Mouse (Mus musculus) liver, embryonic 11.5 days (tissue): ENCODE data around the gene Plcb4. TPM values are rescaled to one million over a fixed set of nuclear protein-coding genes. Genes with fewer than 3 reads are reported as not detected.
A peak's percentile ranks its signal among the peaks of the same experiment; 100 is the strongest.

Experiments used
- ATAC-seq: fragments of 200-750 bp; cut with Nextera tagmentation; replicated peaks from 2 replicates; pipeline ENCODE4 v1.8.0; 2017; ENCODE audit warnings: moderate number of reproducible peaks, mild to moderate bottlenecking, moderate TSS enrichment, moderate library complexity; ENCODE audit not compliant: low FRiP score
- DNase-seq: peaks from one replicate; pipeline ENCODE4 v3.0.0-alpha.2; 2017; ENCODE audit warnings: low spot score
- H3K27ac ChIP-seq: fragments of 300-500 bp; sonication (generic); 2 replicates; pipeline ENCODE4 v1.5.1; 2014; ENCODE audit warnings: mild to moderate bottlenecking, low read depth, low read length, control low read depth
- H3K27me3 ChIP-seq: fragments of 300-500 bp; sonication (generic); replicated peaks from 2 replicates; pipeline ENCODE4 v1.6.1; 2014; ENCODE audit warnings: low read length, mixed read lengths; ENCODE audit not compliant: control insufficient read depth, insufficient read depth
- H3K36me3 ChIP-seq: fragments of 300-500 bp; sonication (generic); 2 replicates; pipeline ENCODE4 v1.6.1; 2014; ENCODE audit warnings: mild to moderate bottlenecking, low read length, moderate library complexity, mixed read lengths; ENCODE audit not compliant: control insufficient read depth, insufficient read depth
- H3K4me1 ChIP-seq: fragments of 300-500 bp; sonication (generic); replicated peaks from 2 replicates; pipeline ENCODE4 v1.6.1; 2014; ENCODE audit warnings: low read length, mixed read lengths; ENCODE audit not compliant: control insufficient read depth, insufficient read depth
- H3K4me2 ChIP-seq: fragments of 300-500 bp; sonication (generic); 2 replicates; pipeline ENCODE4 v1.6.1; 2014; ENCODE audit warnings: mild to moderate bottlenecking, control low read depth, moderate library complexity
- H3K4me3 ChIP-seq: fragments of 300-500 bp; sonication (generic); 2 replicates; pipeline ENCODE4 v1.5.1; 2014; ENCODE audit warnings: low read depth, low read length, control low read depth
- H3K9ac ChIP-seq: fragments of 300-500 bp; sonication (generic); 2 replicates; pipeline ENCODE4 v1.6.1; 2014; ENCODE audit warnings: low read depth, low read length, control low read depth
- H3K9me3 ChIP-seq: fragments of 300-500 bp; sonication (generic); 2 replicates; pipeline ENCODE4 v1.6.1; 2016; ENCODE audit warnings: low read length, inconsistent platforms, mixed read lengths; ENCODE audit not compliant: control insufficient read depth
- WGBS: fragments of 180-500 bp; shearing (Covaris S2); extraction: QIAGEN DNeasy Blood & Tissue Kit; methylation state at CpG from one replicate; pipeline ENCODE4 v1.1.7; 2014; 5-methylcytosine and 5-hydroxymethylcytosine counted together
- polyA plus RNA-seq: library from polyadenylated mRNA; unstranded; fragments of >200 nt; fragmentation: Nextera tagmentation; extraction: Ambion mirVana; gene quantifications from 2 replicates; pipeline ENCODE4 v1.2.1, GENCODE M21; 2014

The Plcb4 gene
- polyA plus RNA-seq, 1 experiment from 2014 or later = 10.3 TPM

GRCm38 (mm10) chr2:135884534-135885180 lies 225.8 kb downstream of the Plcb4 start:
- Histone ChIP-seq H3K27me3 (no peaks in the 10 kb centered on the region), H3K4me2 (no peak overlapping the region), H3K9me3 (no peaks in the 10 kb centered on the region), H3K27ac (no peak overlapping the region), H3K4me1 (peaks cover 11% of the 10 kb centered on the region), H3K4me3 (no peak overlapping the region), H3K36me3 (no peaks in the 10 kb centered on the region), H3K9ac (no peak overlapping the region)
- DNase-seq (no peak), ATAC-seq (no peak)
- 66% methylated on average over 7 of the region's 7 CpGs for WGBS

GRCm38 (mm10) chr2:135885607-135886006 lies 226.8 kb downstream of the Plcb4 start:
- Histone ChIP-seq H3K4me2 (no peak overlapping the region), H3K27me3 (no peaks in the 10 kb centered on the region), H3K9ac (no peak overlapping the region), H3K36me3 (no peaks in the 10 kb centered on the region), H3K27ac (no peak overlapping the region), H3K4me3 (no peak overlapping the region), H3K4me1 (peaks cover 7% of the 10 kb centered on the region; the same call in 1 of the 2 replicates), H3K9me3 (no peaks in the 10 kb centered on the region)
- DNase-seq (no peak), ATAC-seq (no peak)
- 62% methylated on average over 6 of the region's 6 CpGs for WGBS

- Histone ChIP-seq H3K36me3 (no peaks in the 10 kb centered on the region), H3K27me3 (no peaks in the 10 kb centered on the region), H3K9me3 (no peaks in the 10 kb centered on the region), H3K9ac (no peak overlapping the region), H3K4me3 (no peak overlapping the region), H3K27ac (no peak overlapping the region), H3K4me2 (no peak overlapping the region; the same call in 1 of the 2 replicates), H3K4me1 (peaks cover 7% of the 10 kb centered on the region; the same call in 1 of the 2 replicates)
- peak; percentile 53; the same call in 1 of the 2 replicates for ATAC-seq
- WGBS = 54% methylated on average over 9 of the region's 9 CpGs
- DNase-seq = no peak
Measured at GRCm38 (mm10) chr2:135886081-135886679, 227.4 kb downstream of the Plcb4 start.

- Histone ChIP-seq H3K4me2 (no peak overlapping the region), H3K36me3 (no peaks in the 10 kb centered on the region), H3K9ac (no peak overlapping the region), H3K27me3 (no peaks in the 10 kb centered on the region), H3K27ac (no peak overlapping the region), H3K4me3 (no peak overlapping the region), H3K4me1 (peaks cover 7% of the 10 kb centered on the region; the same call in 1 of the 2 replicates), H3K9me3 (no peaks in the 10 kb centered on the region)
- ATAC-seq (no peak), DNase-seq (no peak)
- WGBS = 79% methylated on average over 2 of the region's 2 CpGs
Measured at GRCm38 (mm10) chr2:135887805-135888204, 229.0 kb downstream of the Plcb4 start.

GRCm38 (mm10) chr2:135888206-135888605 lies 229.4 kb downstream of the Plcb4 start:
- Histone ChIP-seq H3K4me1 (peaks cover 7% of the 10 kb centered on the region; the same call in 1 of the 2 replicates), H3K36me3 (no peaks in the 10 kb centered on the region), H3K27ac (no peak overlapping the region), H3K4me3 (no peak overlapping the region), H3K9ac (no peak overlapping the region), H3K4me2 (no peak overlapping the region), H3K9me3 (no peaks in the 10 kb centered on the region), H3K27me3 (no peaks in the 10 kb centered on the region)
- ATAC-seq = no peak
- no peak for DNase-seq
- WGBS = 51% methylated on average over 4 of the region's 4 CpGs

- Histone ChIP-seq H3K27ac (no peak overlapping the region), H3K4me2 (no peak overlapping the region), H3K4me3 (no peak overlapping the region), H3K9me3 (no peaks in the 10 kb centered on the region), H3K36me3 (no peaks in the 10 kb centered on the region), H3K27me3 (no peaks in the 10 kb centered on the region), H3K9ac (no peak overlapping the region), H3K4me1 (peaks cover 7% of the 10 kb centered on the region; the same call in 1 of the 2 replicates)
- DNase-seq (no peak), ATAC-seq (no peak)
- WGBS = 86% methylated on average over 10 of the region's 10 CpGs
Measured at GRCm38 (mm10) chr2:135888767-135889166, 230.0 kb downstream of the Plcb4 start.

- Histone ChIP-seq H3K9me3 (no peaks in the 10 kb centered on the region), H3K36me3 (no peaks in the 10 kb centered on the region), H3K27me3 (no peaks in the 10 kb centered on the region), H3K4me1 (peaks cover 7% of the 10 kb centered on the region; the same call in 1 of the 2 replicates), H3K4me2 (no peak overlapping the region), H3K27ac (no peak overlapping the region), H3K9ac (no peak overlapping the region), H3K4me3 (no peak overlapping the region)
- ATAC-seq = no peak
- DNase-seq = no peak
- 54% methylated on average over 1 of the region's 1 CpGs for WGBS
Measured at GRCm38 (mm10) chr2:135890083-135890482, 231.3 kb downstream of the Plcb4 start.

- H3K4me1 ChIP-seq = peaks cover 2% of the 10 kb centered on the region; the same call in 1 of the 2 replicates
- no peaks in the 10 kb centered on the region for H3K9me3 ChIP-seq
- no peak overlapping the region for H3K9ac ChIP-seq
- no peak for DNase-seq
- no peak overlapping the region for H3K4me2 ChIP-seq
- H3K36me3 ChIP-seq = no peaks in the 10 kb centered on the region
- H3K27ac ChIP-seq = no peak overlapping the region
- WGBS = 75% methylated on average over 10 of the region's 10 CpGs
- no peak for ATAC-seq
- no peaks in the 10 kb centered on the region for H3K27me3 ChIP-seq
- no peak overlapping the region for H3K4me3 ChIP-seq
Measured at GRCm38 (mm10) chr2:135891097-135891496, 232.3 kb downstream of the Plcb4 start.

- Histone ChIP-seq H3K36me3 (no peaks in the 10 kb centered on the region), H3K4me3 (no peak overlapping the region), H3K4me2 (no peak overlapping the region), H3K9ac (no peak overlapping the region), H3K27me3 (no peaks in the 10 kb centered on the region), H3K27ac (no peak overlapping the region), H3K9me3 (no peaks in the 10 kb centered on the region), H3K4me1 (no peaks in the 10 kb centered on the region; the same call in 1 of the 2 replicates)
- 87% methylated on average over 5 of the region's 5 CpGs for WGBS
- DNase-seq (no peak), ATAC-seq (no peak)
Measured at GRCm38 (mm10) chr2:135891686-135892085, 232.9 kb downstream of the Plcb4 start.
